In the genomic region with DNA sequence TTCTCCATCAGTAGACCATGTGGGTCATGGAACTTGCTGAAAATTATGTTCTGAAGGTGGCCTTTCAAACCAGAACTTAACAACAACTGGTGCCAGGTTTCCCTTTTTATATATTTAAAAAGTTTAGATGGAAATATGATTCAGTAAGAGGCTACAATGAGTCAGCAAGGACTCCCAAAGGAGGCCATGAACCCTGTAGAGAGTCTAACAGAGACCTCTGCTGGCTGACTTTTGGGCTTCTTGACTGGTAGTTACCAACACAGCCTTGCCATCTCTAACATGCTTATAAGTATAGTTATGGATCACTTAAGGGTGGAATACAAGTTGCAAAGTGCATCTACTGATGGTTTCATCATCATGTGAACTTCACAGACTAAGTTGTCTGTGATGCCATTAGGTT, we compare ENCODE assay signal across 8 mouse cellular contexts.
DNase-seq lines count a peak whose midpoint lies in the region; ATAC-seq and TF ChIP-seq lines count a peak whose summit lies in the region.
"Had no signal": no experiment of that assay in that cellular context is flagged by ENCODE, and none has a peak within 500 bp of the region (broad histone marks: within the 10 kb centered on the region; RNA-seq: fewer than 3 reads in every experiment).

No protein-coding gene starts in this region.

- no peak overlapping the region for H3K27ac ChIP-seq in left cerebral cortex, adult 2 months
- no peak overlapping the region for H3K27ac ChIP-seq in liver, embryonic 14.5 days
- H3K27ac ChIP-seq in neural tube, embryonic 15.5 days (replicated peaks): no peak overlapping the region
- H3K27ac ChIP-seq in hindbrain, embryonic 10.5 days: no peak overlapping the region

- H3K9ac ChIP-seq in liver, embryonic 14.5 days (replicated peaks): no peak overlapping the region
- no peak overlapping the region for H3K9ac ChIP-seq in neural tube, embryonic 15.5 days (replicated peaks)

- H3K4me3 ChIP-seq in left cerebral cortex, adult 2 months: no peak overlapping the region
- H3K4me3 ChIP-seq in liver, embryonic 14.5 days (ENCODE audit: insufficient read depth in 1 of 2, low read depth in 2 of 2, low read length in 2 of 2): no peak overlapping the region
- H3K4me3 ChIP-seq in neural tube, embryonic 15.5 days (replicated peaks): no peak overlapping the region
- no peak overlapping the region for H3K4me3 ChIP-seq in hindbrain, embryonic 10.5 days

- intact Hi-C loops in left cerebral cortex, adult 2 months (cut with DNase I): no loop called here
- intact Hi-C loops in left cerebral cortex, postnatal 36 days (cut with DNase I): no loop called here

- H3K9me3 ChIP-seq in liver, embryonic 14.5 days (ENCODE audit: control insufficient read depth, low read length): no peaks in the 10 kb centered on the region
- H3K9me3 ChIP-seq in neural tube, embryonic 15.5 days (replicated peaks): no peaks in the 10 kb centered on the region
- H3K9me3 ChIP-seq in hindbrain, embryonic 10.5 days: 0 out of 2 replicates have a peak, but pooled peaks cover 8% of the 10 kb centered on the region

- H3K36me3 ChIP-seq in liver, embryonic 14.5 days (replicated peaks; ENCODE audit: control insufficient read depth, insufficient read depth, low read depth): no peaks in the 10 kb centered on the region
- H3K36me3 ChIP-seq in neural tube, embryonic 15.5 days: no peaks in the 10 kb centered on the region
- H3K36me3 ChIP-seq in hindbrain, embryonic 10.5 days: no peaks in the 10 kb centered on the region

- TF ChIP-seq CTCF in left cerebral cortex, adult 2 months (IDR thresholded peaks at IDR 0.05): peak; percentile 35
- peak; percentile 25; the same call in 1 of the 2 replicates for TF ChIP-seq CTCF in liver, embryonic 14.5 days (IDR thresholded peaks at IDR 0.05; ENCODE audit: low read depth)

- ATAC-seq in liver, embryonic 14.5 days (ENCODE audit: insufficient read depth): no peak
- ATAC-seq in neural tube, embryonic 15.5 days (ENCODE audit: low FRiP score): no peak

- TF ChIP-seq EP300 in liver, embryonic 14.5 days (IDR thresholded peaks at IDR 0.05; ENCODE audit: low read depth): no peak

- no peak overlapping the region for H3K4me2 ChIP-seq in liver, embryonic 14.5 days (ENCODE audit: low read depth)
- no peak overlapping the region for H3K4me2 ChIP-seq in neural tube, embryonic 15.5 days

- H3K27me3 ChIP-seq in liver, embryonic 14.5 days (ENCODE audit: control insufficient read depth, insufficient read depth, low read length): no peaks in the 10 kb centered on the region
- H3K27me3 ChIP-seq in neural tube, embryonic 15.5 days (replicated peaks): no peaks in the 10 kb centered on the region
- no peaks in the 10 kb centered on the region for H3K27me3 ChIP-seq in hindbrain, embryonic 10.5 days (ENCODE audit: insufficient read depth, poor library complexity, severe bottlenecking)

- no peaks in the 10 kb centered on the region for H3K4me1 ChIP-seq in liver, embryonic 14.5 days (replicated peaks; ENCODE audit: control insufficient read depth in 2 of 2, insufficient read depth in 2 of 2, low read length in 1 of 2)
- no peaks in the 10 kb centered on the region for H3K4me1 ChIP-seq in neural tube, embryonic 15.5 days
- H3K4me1 ChIP-seq in hindbrain, embryonic 10.5 days (replicated peaks): no peaks in the 10 kb centered on the region

- no peak for DNase-seq in left cerebral cortex, adult 2 months (ENCODE audit: extremely low spot score in 1 of 2, low spot score in 2 of 2)
- no peak for DNase-seq in left cerebral cortex, postnatal 36 days (ENCODE audit: low spot score in 2 of 2)
- peak; percentile 31 for DNase-seq in adrenal gland, postnatal 10 days
- no peak for DNase-seq in liver, embryonic 14.5 days (ENCODE audit: low read depth in 3 of 3, low spot score in 3 of 3)
- DNase-seq in thymus, postnatal 36 days: peak; percentile 12 to 16
- DNase-seq in hindbrain, embryonic 10.5 days (ENCODE audit: low spot score): no peak
- DNase-seq: retina, postnatal 1 day had no signal

Comparison
In these comparisons a context has a peak if more than half of its experiments do, and no peak if none do; other contexts are left out.
1. DNase-seq: peak in adrenal gland, postnatal 10 days (single experiment) and thymus, postnatal 36 days (2 of 2); none in left cerebral cortex, adult 2 months (0 of 2), left cerebral cortex, postnatal 36 days (0 of 2), liver, embryonic 14.5 days (0 of 3) and hindbrain, embryonic 10.5 days (single experiment).